Mouse (Mus musculus) kidney, adult 2 months (tissue): ENCODE measurements around the gene Tnf.

Source experiments
- CTCF ChIP-seq: fragments of 200-500 bp; conservative IDR thresholded peaks from 2 replicates; pipeline ENCODE4 v1.5.1; 2011; ENCODE audit warnings: low read depth, mild to moderate bottlenecking, control low read depth, low read length, moderate library complexity, mixed read lengths; ENCODE audit not compliant: insufficient read depth, insufficient read length
- POLR2A ChIP-seq: fragments of 200-500 bp; IDR thresholded peaks from one replicate; pipeline ENCODE4 v1.6.1; 2011; ENCODE audit warnings: low read depth, low read length, control low read depth

GRCm38 (mm10) chr17:35178528-35178927 lies 23.3 kb downstream of the Tnf start:
- TF ChIP-seq CTCF (peak; percentile 97), POLR2A (no peak)
